Mouse (Mus musculus) small intestine, adult 2 months (tissue): Measurements from ENCODE around the gene Gm49320. TPM values are rescaled to one million over a fixed set of nuclear protein-coding genes. Genes with fewer than 3 reads are reported as not detected.
"Not testable (repeated sequence)": the region's sequence is repeated elsewhere in the genome, so short reads cannot be mapped to it uniquely, and the experiment has no call there.

Source experiments
- H3K27ac ChIP-seq: fragments of 200-500 bp; 2 replicates; pipeline ENCODE4 v1.5.1; 2012; ENCODE audit warnings: low read depth, low read length, control low read depth, inconsistent platforms; ENCODE audit not compliant: insufficient read depth
- H3K27me3 ChIP-seq: fragments of 200-500 bp; 2 replicates; pipeline ENCODE4 v1.6.1; 2012; ENCODE audit warnings: mild to moderate bottlenecking, moderate library complexity, low read length, inconsistent platforms; ENCODE audit not compliant: control insufficient read depth, insufficient read depth
- H3K36me3 ChIP-seq: fragments of 200-500 bp; 2 replicates; pipeline ENCODE4 v1.6.1; 2012; ENCODE audit warnings: mild to moderate bottlenecking, low read length, control low read depth, inconsistent platforms; ENCODE audit not compliant: control insufficient read depth, insufficient read depth
- H3K4me1 ChIP-seq: fragments of 200-500 bp; 2 replicates; pipeline ENCODE4 v1.6.1; 2012; ENCODE audit warnings: low read length, inconsistent platforms, mixed read lengths; ENCODE audit not compliant: control insufficient read depth, insufficient read depth, insufficient read length
- H3K4me3 ChIP-seq: fragments of 200-500 bp; 2 replicates; pipeline ENCODE4 v1.5.1; 2012; ENCODE audit warnings: low read depth, mild to moderate bottlenecking, control low read depth, inconsistent platforms, low read length, moderate library complexity
- CTCF ChIP-seq: fragments of 200-500 bp; IDR thresholded peaks from 2 replicates; pipeline ENCODE4 v1.5.1; 2012; ENCODE audit warnings: low read depth, mild to moderate bottlenecking, control low read depth, inconsistent platforms, low read length, moderate library complexity, mixed read lengths; ENCODE audit not compliant: insufficient replicate concordance, insufficient read length; ENCODE audit errors: extremely low read depth
- POLR2A ChIP-seq: fragments of 200-500 bp; IDR thresholded peaks from 2 replicates; pipeline ENCODE4 v1.6.1; 2012; ENCODE audit warnings: low read depth, mild to moderate bottlenecking, control low read depth, inconsistent platforms, low read length, moderate library complexity
- WGBS: fragments of 180-500 bp; shearing (Covaris S2); methylation state at CpG from one replicate; pipeline ENCODE4 v1.1.7; 2018; 5-methylcytosine and 5-hydroxymethylcytosine counted together
- polyA plus RNA-seq: library from polyadenylated mRNA; depleted of rRNA; stranded (reverse); fragments of >200 nt; gene quantifications from 2 replicates; pipeline ENCODE4 v1.2.3, GENCODE M21; 2012

Gm49320 gene
- polyA plus RNA-seq, 1 experiment, result 0.93 TPM

DNA sequence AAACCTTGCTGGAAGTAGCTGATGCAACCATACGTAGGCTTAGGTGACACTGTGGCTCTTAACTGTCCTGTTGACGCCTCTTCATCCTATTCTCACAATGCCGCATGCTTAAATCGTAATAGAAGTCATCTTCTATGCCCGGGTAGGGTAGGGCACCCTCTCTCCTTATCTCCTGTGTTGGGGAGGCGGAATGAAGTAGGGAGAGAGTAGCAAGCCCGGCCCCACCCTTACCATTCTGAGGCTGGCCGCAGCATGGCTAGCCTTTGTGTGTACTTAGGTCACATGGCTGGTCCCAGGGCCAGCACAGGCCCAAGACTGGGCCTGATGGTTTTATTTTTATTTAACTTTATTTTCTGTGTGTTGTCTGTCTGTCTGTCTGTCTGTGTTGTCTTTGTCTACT, 8.6 kb downstream of the Gm49320 start:
- WGBS, result 73% methylated on average over 8 of the region's 8 CpGs
- Histone ChIP-seq H3K4me3 (no peak overlapping the region), H3K27me3 (no peaks in the 10 kb centered on the region), H3K4me1 (no peaks in the 10 kb centered on the region; the same call in 1 of the 2 replicates), H3K36me3 (peaks cover 47% of the 10 kb centered on the region), H3K27ac (no peak overlapping the region)
- TF ChIP-seq POLR2A, result no peak
- TF ChIP-seq CTCF, result no peak

GRCm38 (mm10) chr8:4247951-4248540, 9.4 kb downstream of the Gm49320 start, which contains the start of gene Tgfbr3l:
Tgfbr3l (plus strand) TSS chr8:4248214.
- WGBS, result 80% methylated on average over 15 of the region's 15 CpGs
- TF ChIP-seq POLR2A (no peak), CTCF (no peak)
- H3K27me3 ChIP-seq, result no peaks in the 10 kb centered on the region
- H3K27ac ChIP-seq, result no peak within 1 kb of the TSS
- H3K36me3 ChIP-seq, result peaks cover 42% of the 10 kb centered on the region
- no peak within 1 kb of the TSS for H3K4me3 ChIP-seq
- H3K4me1 ChIP-seq, result peaks cover 3% of the 10 kb centered on the region

GRCm38 (mm10) chr8:4249213-4249612, 10.5 kb downstream of the Gm49320 start:
- no peak overlapping the region for H3K4me3 ChIP-seq
- peaks cover 30% of the 10 kb centered on the region for H3K36me3 ChIP-seq
- H3K4me1 ChIP-seq, result peaks cover 9% of the 10 kb centered on the region
- H3K27me3 ChIP-seq, result no peaks in the 10 kb centered on the region
- H3K27ac ChIP-seq, result no peak overlapping the region
- no peak for TF ChIP-seq CTCF
- TF ChIP-seq POLR2A, result no peak
- 71% methylated on average over 29 of the region's 29 CpGs for WGBS

GRCm38 (mm10) chr8:4250306-4250970, 11.8 kb downstream of the Gm49320 start:
- Histone ChIP-seq H3K27ac (no peak overlapping the region), H3K27me3 (no peaks in the 10 kb centered on the region), H3K36me3 (peaks cover 21% of the 10 kb centered on the region), H3K4me3 (no peak overlapping the region), H3K4me1 (peaks cover 10% of the 10 kb centered on the region)
- TF ChIP-seq CTCF, result peak; percentile 86; the same call in 1 of the 2 replicates
- TF ChIP-seq POLR2A, result no peak
- WGBS, result 47% methylated on average over 26 of the region's 26 CpGs

GRCm38 (mm10) chr8:4252116-4252760, 13.6 kb downstream of the Gm49320 start:
- Histone ChIP-seq H3K4me1 (peaks cover 10% of the 10 kb centered on the region), H3K36me3 (peaks cover 6% of the 10 kb centered on the region; the same call in 1 of the 2 replicates), H3K27ac (peak overlapping the region; percentile 47), H3K4me3 (peak overlapping the region; percentile 93), H3K27me3 (no peaks in the 10 kb centered on the region)
- TF ChIP-seq POLR2A, result no peak
- TF ChIP-seq CTCF, result no peak
- WGBS, result 23% methylated on average over 8 of the region's 8 CpGs

GRCm38 (mm10) chr8:4252934-4253841, 14.5 kb downstream of the Gm49320 start, which contains the start of gene Snapc2:
Snapc2 (plus strand) TSS chr8:4253080.
- Histone ChIP-seq H3K27ac (peak within 1 kb of the TSS; percentile 63), H3K36me3 (peaks cover 5% of the 10 kb centered on the region; the same call in 1 of the 2 replicates), H3K27me3 (no peaks in the 10 kb centered on the region), H3K4me1 (peaks cover 11% of the 10 kb centered on the region), H3K4me3 (peak within 1 kb of the TSS; percentile 93)
- TF ChIP-seq CTCF, result no peak
- peak; percentile 50; the same call in 1 of the 2 replicates for TF ChIP-seq POLR2A
- WGBS, result under 1% methylated on average over 69 of the region's 69 CpGs

- Histone ChIP-seq H3K4me1 (peaks cover 19% of the 10 kb centered on the region), H3K27me3 (no peaks in the 10 kb centered on the region), H3K4me3 (no peak overlapping the region), H3K27ac (no peak overlapping the region), H3K36me3 (peaks cover 5% of the 10 kb centered on the region; the same call in 1 of the 2 replicates)
- TF ChIP-seq POLR2A (no peak), CTCF (no peak)
- 37% methylated on average over 6 of the region's 6 CpGs for WGBS
Observed at GRCm38 (mm10) chr8:4254001-4254400, 15.3 kb downstream of the Gm49320 start.

DNA sequence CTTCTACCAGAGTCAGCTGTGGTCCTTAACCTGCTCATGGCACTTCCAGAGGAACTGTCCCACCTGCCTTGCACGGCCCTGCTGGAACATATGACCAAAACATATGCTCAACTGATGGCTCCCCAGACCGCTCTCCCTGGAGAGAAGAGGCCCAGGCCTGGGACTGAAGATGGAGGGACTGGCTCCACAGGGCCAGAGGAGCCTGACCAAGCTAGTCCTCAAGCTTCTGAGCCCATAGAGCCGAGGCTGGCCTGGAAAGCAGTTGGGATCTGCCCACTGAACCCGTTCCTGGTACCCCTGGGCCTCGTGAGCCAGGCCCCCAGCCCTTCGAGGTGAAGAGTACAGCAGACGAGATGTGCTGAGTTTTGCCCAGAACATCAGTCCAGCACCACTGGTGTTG, 16.8 kb downstream of the Gm49320 start:
- Histone ChIP-seq H3K4me1 (peaks cover 24% of the 10 kb centered on the region), H3K36me3 (peaks cover 11% of the 10 kb centered on the region)
- 89% methylated on average over 7 of the region's 7 CpGs for WGBS
- not testable (repeated sequence) for H3K27ac ChIP-seq, H3K4me3 ChIP-seq, H3K27me3 ChIP-seq
